Mouse (Mus musculus): ENCODE data around the gene Snrpa.
"Not testable (repeated sequence)": the region's sequence is repeated elsewhere in the genome, so short reads cannot be mapped to it uniquely, and the experiment has no call there.

Gene Snrpa

DNA sequence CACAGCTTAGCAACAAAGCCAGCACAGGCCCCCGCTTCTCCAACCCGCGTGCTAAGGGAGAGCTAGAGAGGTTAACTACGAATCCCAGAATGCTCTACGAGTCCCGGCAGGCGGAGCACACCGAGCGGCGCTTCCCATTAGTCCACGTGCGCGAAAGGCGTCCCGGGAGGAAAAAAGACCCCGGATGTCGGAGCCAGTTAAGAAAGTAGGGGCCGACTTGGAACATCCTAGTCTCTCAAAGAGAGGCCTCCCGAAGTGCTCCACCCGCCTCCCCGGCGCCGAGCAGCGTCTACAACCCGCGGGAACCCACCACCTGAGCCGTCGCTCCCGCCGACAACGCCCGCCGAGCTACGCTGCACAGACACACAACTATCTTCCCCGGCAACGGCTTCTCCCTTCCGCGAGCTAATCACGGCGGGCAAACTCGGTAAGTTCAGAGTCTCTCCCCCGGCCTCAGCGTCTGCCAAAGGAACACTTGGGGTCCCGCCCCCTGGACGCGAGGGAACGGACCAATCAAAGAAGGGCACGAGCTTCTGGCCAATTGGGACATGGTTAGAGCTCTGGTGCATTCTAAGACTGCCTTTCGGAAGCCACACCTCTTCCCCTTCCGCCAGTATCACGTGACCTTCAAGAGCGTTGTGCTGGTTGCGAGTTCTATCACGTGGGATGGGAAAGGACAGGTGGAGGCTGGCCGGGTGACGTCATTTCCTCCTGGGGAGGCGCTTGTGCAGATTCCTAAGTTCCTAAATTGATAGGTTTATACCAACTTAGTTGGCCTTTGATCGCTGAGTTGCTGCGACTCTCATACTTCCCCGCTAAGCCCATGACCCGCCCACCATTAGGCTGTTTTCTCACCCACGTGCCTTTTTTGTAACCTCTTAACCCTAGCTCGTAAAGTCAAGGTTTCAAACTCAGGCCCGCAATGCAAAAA is at the start of gene Snrpa, which contains the start of gene BC024978:
Gene Snrpa (minus strand): TSS at position 591 of the 931 bp plus-strand sequence.
Gene BC024978 (plus strand): TSS at position 101 of the 931 bp plus-strand sequence.
- peak; percentile 96 for DNase-seq (ENCODE audit: low spot score)

DNA sequence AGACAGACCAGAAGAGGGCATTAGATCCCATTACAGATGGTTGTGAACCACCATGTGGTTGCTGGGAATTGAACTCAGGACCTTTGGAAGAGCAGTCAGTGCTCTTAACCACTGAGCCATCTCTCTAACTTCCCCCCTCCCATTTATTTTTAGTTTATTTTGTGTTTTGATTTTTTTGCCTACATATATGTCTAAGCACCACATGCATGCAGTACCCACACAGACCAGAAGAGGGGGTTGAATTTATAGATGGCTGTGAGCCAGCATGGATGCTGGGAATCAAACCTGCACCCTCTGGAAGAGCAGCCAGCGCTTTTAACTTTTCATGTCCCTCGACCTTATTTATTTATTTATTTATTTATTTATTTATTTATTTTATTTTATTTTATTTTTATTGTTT is 48.0 kb upstream of the Snrpa start:
- not testable (repeated sequence) for DNase-seq (ENCODE audit: low spot score)

DNA sequence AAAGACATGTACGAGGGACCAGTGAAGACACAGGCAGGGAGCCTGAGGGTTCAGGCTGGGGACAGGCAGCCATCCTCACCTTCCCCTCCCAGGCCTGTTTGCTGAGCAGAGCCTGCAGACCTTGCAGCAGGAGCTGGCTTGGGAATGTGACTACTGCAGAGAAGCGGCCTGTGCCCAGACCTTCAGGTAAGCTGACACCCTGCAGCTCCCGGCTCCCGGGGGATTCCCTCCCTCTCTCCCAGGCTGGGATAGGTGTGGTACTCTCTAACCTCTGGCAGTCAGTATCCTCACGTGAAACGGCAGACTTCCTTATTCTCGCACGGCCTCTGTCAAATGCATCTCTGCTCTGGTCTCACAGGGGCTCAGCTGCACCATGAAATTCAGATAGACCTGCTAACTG is 47.1 kb upstream of the Snrpa start:
- no peak for DNase-seq (ENCODE audit: low spot score)

DNA sequence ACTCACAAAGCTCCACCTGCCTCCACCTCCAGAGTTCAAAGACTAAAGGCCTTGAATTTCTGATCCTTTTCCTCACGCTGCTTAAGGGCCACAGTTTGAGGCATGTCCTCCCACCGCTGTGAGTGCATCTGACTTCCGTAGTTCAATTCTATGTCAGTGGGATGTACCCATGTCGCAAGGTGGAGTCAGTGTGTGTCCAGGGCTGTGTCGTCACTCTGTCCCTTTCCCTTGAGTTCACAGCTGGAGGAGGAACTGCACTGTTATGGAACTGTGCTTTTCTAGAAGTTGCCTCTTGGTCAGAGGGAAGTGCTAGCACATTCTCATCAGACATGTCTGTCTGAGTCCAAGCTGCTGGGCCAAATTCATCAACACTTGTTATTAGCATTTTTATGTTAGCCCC is 42.5 kb upstream of the Snrpa start:
- no peak for DNase-seq (ENCODE audit: low spot score)

DNA sequence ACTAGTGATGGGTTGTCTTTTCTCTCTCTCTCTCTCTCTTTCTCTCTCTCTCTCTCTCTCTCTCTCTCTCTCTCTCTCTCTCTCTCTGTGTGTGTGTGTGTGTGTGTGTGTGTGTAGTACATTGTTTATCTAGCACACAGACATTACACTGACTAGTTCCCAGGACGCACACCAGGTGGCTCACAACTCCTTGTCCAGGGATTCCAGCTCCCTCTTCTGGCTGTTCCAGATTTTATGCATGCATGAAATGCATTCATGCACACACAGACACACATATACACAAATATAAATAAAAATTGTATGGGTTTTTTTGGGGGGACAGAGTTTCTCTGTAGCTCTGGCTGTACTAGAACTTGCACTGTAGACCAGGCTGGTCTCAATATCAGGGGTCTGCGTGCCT is 41.5 kb upstream of the Snrpa start:
- DNase-seq (ENCODE audit: low spot score) = no peak

DNA sequence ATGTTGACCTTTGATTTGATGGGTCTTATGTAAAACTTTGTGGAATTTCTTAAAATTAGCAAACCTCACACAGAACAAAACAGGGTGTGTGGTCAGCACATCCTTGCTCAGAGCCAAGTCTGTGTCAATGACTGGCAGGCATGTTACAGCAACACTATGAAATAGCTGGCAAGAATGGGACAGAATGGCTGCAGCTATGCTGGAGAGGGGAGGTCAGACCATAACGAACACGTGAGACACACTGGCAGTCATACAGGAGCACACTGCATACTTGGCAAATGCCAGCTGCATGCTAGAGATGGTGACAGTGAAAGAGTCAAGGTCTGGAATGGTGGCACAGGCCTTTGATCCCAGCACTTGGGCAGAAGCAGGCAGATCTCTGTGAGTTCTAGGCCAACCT is 39.7 kb upstream of the Snrpa start:
- DNase-seq (ENCODE audit: low spot score) = no peak

DNA sequence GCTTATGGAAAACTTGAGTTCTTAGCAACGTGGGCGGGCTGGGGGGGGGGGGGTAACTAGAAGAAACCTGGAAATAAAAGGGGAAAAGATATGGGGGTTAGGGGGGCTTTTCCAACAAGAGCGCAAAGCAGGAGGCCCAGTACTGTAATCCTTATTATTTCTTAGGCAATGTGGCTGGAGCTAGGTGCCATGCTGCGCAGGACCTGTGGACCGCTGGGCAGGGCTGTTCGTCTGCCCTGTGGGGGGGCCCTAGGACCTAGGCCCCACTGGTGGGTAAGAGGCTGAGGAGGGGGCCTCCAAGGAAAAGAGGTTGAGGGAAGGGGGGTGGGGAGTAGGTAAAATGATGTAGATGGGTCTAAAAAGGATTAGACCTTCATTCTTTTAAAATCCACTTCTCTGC is 37.2 kb upstream of the Snrpa start:
- no peak for DNase-seq (ENCODE audit: low spot score)

DNA sequence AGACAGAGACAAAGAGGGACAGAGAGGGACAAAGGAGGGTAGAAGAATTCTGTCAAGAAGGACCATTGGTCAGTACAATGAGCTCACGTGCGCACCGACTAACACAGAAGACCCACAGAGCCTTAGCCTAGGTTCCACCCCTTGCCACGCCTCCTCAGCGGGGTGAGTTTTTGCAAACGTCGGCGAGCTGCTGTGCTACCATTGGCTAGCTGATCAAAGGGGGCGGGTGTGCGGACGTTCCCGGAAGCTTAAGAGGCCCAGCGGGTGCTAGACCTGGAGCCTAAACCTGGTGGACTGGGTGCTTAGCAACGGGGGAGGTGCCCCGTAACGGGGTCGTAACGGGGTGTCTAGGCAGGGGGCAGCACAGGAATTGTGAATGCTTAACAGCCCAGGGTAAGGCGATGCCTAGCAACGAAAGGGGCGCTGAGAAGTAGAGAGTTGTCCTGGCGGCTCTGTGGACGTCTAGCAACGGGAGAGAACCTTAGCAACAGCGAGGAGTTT is 36.8 kb upstream of the Snrpa start, which contains the start of gene Coq8b:
Gene Coq8b (plus strand): TSS at position 243 of the 501 bp plus-strand sequence.
- peak; percentile 95 for DNase-seq (ENCODE audit: low spot score)

DNA sequence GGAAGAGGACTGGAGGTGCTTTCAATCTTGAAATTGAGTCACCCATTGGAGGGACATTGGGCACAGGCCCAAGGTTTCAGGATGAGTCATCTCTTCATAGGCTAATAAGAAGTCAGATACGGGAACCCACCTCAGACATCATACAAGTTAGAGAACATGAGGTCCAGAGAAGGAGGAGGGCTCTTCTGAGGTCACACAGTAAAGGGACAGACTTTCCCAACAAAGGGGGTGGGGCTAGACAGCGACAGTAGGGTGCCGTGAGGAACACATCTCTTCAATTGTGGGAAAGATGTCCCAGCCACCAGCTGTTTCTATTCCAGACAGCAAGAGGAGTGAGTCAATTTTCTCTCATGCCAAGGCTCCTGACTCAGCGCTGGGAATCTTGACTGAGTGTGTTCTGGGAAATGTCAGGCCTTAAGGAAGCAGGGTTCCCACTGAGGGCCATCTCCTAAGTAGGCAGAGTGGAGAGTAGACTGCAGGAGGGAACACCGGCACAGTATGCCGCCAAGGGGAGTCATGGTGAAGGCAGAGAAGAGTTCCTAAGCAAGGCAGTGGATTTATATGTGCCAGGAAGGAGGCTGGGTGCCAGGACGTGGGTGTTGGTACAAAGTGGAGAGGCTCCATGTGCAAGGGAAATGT is 35.7 kb upstream of the Snrpa start:
- peak; percentile 75 for DNase-seq (ENCODE audit: low spot score)

DNA sequence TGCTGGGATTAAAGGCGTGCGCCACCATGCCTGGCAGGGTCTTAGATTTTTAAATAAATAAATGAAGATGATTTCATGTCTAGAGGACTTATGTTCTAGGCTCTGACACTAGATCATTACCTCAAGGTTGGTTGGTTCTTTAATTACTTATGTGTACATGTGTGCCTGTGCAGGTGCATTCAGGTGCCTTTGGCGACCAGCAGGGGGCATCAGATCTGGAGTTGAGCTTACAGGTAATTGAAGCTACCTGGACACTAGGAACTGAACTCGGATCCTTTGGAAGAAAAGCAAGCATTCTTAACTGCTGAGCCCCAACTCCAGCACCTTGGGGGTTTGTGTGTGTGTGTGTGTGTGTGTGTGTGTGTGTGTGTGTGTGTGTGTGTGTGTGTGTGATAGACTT is 34.7 kb upstream of the Snrpa start:
- no peak for DNase-seq (ENCODE audit: low spot score)

DNA sequence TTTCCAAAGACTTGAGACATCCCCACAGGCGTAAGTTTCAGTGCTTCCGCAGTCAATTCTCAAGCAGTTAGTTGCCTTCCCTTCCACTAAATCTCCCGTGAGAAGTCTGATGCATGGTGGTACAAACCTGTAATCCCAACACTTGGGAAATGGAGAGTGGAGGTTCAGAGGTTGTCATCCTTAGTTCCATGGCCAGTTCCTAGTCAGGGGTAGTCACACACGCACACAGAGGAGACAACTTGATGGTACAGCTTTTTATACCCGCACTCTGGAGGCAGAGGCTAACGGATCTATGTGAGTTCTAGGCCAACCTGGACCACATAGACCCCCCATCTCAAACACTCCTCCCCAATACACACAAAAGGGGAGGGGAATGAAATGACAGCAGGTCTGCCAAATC is 32.8 kb upstream of the Snrpa start:
- DNase-seq (ENCODE audit: low spot score) = no peak

DNA sequence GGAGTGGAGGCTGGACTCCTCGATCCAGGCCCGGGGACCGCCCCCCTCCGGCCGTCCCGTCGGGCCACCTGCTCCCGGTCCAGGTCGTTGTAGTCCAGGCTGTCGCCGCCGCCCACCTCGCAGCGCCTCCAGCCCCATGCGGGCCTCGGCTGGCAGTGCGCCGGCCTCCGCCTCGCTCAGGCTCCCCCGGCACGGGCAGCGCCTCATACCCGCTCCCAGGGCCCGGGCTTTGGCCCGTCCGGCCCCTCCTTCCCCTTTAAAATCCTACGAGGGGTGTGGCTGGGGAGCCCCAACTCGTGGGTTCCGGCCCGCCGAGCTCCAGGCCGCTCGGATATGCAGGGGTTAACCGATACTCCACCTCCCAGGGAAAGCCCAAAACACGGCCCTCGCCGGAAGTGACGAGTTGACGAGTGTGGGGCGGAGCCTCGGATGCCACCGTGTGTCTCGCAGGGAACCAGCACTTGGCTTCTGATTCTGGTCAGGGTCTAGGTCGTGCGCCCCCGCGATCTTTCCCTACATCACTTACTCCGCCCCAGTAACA is 32.3 kb upstream of the Snrpa start, which contains the start of gene Itpkc:
Gene Itpkc (minus strand): TSS at position 381 of the 541 bp plus-strand sequence.
- DNase-seq (ENCODE audit: low spot score) = peak; percentile 95

DNA sequence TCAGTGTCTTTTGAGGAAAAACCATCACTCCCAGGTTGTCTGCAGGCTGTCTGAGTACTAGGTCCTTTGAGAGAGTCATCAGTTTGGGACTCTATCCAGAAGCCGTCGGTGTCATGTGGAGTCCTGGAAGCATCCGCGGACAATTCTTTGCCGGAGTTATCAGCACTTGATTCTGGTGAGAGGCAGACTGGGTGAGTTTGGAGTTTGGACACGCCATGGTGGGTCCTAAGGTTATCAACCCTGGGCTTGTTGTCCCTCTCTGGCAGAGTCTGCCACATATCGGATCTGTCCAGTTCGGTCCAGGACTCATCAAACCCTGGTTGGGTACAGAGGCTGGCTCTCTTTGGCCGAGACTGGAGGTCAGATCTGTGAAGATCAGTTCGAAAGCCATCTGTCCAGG is 31.6 kb upstream of the Snrpa start:
- no peak for DNase-seq (ENCODE audit: low spot score)

DNA sequence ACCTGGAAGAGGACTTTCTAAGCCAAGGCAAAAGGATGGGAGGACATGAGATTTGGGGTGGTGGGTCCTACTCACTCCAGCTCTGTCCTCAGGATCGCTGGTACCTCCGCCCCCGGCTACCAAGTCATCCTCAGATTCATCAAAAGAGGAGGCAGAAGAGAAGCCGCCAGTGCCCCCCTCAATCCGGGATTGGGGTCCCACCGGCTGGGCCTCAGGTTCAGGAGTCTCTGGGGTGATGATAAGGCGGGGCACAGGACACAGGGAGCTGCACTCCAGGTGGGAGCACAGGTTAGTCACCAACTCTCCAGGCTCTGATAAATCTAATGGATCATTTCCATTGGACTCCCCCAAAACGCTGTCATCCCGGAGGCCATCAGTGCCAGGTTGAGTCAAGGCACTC is 31.2 kb upstream of the Snrpa start:
- DNase-seq (ENCODE audit: low spot score) = no peak

DNA sequence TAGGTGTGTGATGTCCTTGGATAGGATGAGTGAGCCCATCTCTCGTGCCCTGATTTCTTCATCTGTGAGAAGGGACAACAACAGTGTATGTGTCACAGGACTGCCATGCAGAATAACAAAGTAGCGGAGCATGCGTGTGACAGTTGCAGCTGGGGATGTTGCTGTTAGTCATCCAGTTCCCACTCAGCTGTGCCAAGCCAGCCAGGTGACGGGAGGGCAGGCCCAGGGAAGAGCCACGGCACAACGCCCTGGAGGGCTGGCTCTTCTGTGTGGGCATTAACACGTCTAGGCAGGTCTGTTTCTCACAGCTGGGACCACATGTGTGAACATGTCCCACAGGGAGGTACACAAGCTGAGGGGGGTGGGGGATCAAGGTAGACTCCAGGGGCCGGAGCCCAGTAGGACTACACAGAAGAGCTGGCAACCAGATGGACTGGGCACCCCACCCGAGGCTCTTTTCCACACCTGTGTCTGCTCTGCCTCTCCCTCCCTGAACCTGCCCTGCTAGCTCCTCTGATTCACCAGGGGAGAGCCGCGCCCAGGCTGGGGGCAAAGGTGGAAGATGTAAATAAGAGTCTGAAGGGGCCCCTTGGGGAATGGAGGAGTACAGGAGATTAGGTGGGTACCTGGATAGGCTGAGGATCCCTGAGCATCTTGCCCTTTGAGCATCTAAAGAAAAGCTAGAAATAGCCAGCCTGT is 29.0 kb upstream of the Snrpa start:
- peak; percentile 67 for DNase-seq (ENCODE audit: low spot score)

DNA sequence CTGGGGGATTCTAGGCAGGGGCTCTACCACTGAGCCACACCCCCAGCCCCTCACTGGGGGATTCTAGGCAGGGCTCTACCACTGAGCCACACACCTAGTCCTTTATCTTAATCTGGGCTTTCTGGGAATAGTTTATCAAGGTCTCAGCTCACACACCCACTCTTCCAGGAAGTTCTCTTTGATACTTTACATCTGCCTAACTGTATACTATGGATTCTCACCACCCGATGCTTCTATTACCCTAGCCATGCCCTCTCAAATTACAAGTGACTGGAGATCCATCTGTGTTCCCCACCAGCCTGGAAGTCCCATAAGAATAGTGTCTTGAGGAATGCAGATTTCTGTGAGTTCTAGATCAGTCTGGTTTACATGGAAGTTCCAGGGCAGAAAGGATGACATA is 26.5 kb upstream of the Snrpa start:
- no peak for DNase-seq (ENCODE audit: low spot score)

DNA sequence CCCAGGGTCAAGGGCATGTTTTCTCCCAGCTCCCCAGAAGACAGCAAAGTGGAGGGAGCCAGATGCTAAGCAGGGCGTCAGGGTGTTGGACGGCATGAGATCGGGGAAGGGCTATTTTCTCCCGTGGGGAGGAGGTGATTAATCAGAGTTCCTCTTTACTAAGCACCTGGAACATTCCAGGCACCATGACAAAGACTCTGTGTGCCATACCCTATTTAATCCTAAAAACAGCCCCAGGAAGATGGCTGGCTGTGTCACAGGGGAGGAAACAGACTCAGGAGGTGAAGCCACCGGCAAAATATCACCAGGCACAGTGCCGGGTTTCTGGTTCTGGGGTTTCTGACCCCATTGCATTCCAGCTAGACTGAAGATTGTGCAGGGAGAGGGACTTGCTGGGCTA is 25.9 kb upstream of the Snrpa start:
- DNase-seq (ENCODE audit: low spot score) = no peak

DNA sequence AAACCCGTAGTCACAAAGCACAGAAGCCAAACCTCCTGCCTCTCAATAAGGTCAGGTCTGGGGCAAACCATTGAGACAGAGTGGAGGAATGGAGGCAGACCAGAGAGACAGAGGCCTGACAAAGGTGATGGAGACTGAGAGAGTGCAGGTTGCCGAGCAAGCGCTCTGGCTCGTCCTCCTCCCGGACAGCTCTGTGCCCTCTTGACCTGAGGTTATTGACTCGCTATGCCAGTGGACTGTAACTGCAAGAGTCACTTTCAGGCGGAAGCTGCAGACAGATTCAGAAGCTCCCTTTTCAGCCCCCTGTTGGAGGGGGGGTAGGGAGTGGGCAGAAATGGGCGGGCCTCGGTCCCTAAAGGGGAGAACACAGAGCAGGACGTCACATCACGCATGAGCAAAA is 23.9 kb upstream of the Snrpa start:
- DNase-seq (ENCODE audit: low spot score) = no peak

DNA sequence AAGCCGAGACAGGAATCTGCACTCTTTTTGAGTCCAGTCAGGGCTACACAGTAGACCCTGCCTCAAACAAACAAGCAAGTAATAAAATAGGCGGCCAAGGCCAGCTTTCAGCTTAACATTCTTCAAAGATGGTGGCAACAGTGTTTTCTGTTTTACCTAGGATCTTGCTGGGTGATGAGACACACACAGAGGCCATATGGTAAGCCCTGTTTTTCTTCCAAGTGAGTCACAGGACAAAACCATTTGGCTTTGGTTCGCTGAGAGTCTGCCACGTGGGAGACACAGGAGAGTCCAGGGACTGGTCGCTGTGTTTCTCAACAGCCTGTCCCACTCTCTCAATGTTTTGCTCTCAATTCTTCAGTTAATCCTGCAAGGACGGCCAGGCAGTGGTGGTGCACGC is 22.5 kb upstream of the Snrpa start:
- DNase-seq (ENCODE audit: low spot score) = no peak

DNA sequence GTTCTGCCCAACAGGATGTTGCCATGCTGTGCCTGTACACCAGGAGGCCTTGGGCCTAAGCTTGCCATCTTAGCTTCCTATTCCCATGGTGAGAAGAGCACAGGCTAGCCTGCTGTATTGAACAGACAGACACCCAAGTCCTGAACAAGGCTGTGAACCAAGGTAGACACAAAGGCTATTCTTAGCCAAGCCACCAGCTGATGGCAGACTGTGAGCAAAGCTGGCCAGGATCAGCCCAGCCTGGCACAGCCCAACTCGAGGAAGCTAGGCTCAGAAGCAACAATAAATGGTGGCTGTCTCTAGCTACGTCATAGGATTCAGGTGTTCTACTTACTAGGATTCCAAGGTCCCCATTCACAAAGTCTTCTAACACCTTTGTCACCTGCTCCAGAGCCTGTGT is 16.6 kb upstream of the Snrpa start:
- DNase-seq (ENCODE audit: low spot score) = no peak

DNA sequence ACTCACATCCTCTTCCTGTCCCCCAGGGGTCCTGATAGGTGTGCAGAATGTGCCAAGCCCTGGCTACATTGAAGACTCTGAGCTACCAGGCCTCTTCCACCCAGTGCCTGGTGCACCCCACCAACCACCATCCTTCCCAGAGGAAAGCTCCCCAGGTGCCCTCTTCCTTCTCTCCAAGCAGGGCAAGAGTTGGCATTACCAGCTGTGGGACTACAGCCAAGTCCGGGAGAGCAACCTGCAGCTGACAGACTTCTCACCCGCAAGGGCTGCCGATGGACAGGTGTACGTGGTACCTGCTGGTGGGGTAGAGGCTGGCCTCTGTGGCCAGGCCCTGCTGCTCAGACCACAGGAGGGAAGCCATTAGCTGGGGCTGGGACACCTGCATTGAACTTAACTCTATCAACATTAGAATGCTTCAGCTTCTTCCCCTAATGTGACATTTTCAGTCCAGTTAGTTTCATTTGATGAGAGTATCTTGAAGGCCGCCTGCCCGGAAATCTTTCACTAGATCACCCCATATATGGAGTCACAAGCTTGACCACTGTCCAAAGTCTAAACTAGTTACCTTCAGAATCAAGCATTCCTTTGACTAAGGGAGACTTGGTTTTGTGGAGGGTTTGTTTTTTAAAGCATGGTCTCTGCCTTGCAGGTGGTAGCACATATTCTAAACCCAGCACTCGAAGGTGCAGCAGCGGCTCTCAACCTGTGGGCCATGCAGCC is 7.8 kb upstream of the Snrpa start:
- DNase-seq (ENCODE audit: low spot score) = no peak

Measured in urinary bladder, postnatal 14 days (tissue).